Mouse (Mus musculus) thymus, postnatal 10 days (tissue): ENCODE results near the gene Fam186b.
A peak's percentile ranks its signal among the peaks of the same experiment; 100 is the strongest.

Experiments
- DNase-seq, 2 experiments: peaks; one replicate each; pipeline ENCODE4 v3.0.0; 2021; ENCODE audit warnings: low spot score in 2 of 2

The Fam186b gene

DNA sequence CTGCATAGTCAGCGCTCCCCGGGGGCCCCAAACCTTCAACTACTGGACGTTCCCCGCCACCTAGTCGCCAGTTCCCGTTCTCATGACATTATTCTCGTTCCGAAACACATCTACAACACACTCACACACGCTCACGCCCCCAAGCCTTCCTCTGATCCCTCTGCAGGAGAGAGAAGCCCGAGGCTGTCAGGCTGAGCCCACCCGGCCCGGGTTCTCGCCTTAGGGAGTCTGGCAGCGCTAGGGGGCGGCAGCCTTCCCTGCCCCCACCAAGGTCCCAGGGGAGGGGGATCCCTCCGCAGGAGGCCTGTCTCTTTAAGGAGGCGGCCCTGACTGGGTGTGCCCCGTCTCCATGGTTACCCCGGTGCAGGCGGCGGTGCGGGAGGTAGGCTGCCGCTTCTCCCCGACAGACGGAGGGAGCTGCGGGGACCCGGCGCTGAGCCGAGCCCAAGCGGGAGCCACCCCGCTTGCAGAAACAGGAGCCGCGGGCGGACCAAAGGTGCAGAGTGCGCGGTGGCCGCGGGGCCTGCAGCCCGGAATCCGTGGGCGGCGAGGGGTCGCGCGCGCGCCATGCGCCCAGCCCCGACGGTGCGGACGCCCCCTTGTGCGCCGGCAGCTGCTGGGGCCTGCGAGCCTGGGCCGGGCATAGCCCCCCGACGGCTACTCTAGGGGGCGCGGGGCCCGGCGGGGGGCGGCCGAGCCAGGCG, 71.3 kb downstream of the Fam186b start, which contains the start of gene Kcnh3:
Gene Kcnh3, plus strand, starts transcription at position 654 of the 704 bp plus-strand sequence.
- DNase-seq, result peak; percentile 79 to 81

DNA sequence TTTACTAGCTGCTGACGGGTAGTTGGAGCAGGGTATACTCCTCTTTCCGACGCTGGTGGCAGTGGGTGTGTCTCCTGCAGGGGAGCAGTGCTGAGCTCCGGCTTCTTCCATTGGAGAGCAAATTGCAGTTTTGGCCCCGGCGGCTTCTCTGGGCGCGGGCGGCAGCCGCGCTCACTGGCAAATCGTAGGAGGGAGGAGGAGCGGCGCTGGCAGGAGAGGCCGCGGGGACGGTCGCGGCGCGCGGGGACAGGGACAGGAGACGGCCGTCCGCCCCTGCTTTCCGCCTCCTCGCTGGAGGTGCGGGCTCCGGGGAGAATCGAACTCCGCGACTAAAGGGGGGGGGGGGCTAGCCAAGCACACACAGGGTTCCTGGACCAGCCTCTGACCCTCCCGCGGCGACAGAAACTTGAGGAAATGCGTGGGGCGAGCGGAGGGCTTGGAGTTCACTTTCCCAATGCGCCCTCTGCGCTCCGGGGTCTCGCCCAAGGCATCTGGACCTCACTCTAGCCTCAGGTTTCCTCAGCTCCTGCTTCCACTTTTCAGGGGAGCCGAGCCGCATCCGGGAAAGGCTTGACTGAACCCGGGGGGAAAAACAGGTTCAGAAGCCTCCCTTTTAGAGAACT, 72.0 kb downstream of the Fam186b start:
- peak in 1 of 2 experiments; percentile 46 for DNase-seq

DNA sequence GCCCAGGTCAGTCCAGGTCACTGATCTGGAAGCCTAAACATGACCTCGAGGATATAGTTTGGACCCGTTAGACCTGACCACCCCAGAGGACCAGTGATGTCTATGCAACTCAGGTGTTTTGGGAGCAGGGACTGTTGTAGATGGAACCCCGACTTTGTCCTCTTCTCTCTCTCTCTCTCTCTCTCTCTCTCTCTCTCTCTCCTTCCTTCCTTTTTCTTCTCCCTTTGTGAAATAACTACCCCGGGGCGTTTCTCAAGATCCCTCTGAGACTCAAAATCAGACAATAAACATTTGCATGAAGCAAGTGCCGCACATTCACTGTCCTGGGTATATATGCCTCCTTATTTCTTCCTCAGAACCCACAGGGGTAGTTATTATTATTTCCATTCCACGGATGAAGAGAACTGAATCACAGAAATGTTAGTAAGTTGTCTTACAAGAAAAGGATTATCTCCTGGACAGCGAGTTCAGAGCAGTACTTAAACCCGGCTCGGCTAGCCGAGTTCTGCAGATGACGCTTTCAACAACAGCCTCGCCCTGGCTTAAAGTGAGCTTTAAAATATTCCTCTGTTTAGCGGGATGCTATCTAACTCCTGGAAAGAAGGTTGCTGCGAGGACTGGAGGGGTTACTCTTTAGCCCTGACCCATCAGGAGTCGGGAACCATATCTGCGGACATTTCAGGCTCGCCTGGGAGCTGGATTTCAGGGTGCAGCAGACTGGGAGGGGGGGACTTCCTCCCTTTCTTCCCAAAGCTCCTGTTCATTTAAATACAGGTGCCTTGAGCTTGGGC, 72.7 kb downstream of the Fam186b start:
- no peak for DNase-seq

DNA sequence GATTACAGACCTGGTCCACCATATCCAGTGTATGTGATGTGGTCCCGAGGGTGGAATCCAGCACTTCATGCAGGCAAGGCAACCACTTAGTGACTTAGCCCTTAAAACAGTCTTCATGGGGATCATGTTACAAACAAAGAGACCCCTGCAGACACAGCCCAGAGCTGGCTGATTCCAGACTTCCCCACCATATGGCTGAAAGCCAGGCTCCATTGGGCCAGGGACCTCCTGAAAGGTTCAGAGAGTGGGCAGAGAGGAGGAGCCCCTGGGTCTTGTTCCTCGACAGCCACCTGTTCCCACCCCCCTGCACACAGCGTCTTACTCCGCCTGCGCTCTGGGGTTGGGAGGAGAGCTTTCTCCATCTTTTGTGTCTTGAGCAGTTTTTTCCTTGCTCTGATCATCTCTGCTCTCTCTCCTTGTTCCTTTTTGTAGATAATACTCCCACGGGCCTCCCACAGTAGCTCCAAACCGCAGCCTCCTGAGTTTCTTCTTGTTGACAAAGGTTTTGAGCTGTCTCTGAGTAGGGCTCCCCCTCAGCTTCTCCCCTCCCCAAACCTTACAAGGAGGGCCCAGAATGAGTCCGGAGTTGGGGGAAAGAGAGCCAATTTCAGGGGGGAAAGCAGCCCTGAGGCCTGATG, 74.3 kb downstream of the Fam186b start:
- no peak for DNase-seq
